Mouse (Mus musculus) hindlimb bud, embryonic 11.5 days (tissue): ENCODE data around the gene Krt33b.

ENCODE experiments used
- DNase-seq: peaks from one replicate; pipeline ENCODE4 v3.0.0-alpha.2; 2012; ENCODE audit warnings: low read depth, low spot score; ENCODE audit errors: extremely low spot score

Gene Krt33b

DNA sequence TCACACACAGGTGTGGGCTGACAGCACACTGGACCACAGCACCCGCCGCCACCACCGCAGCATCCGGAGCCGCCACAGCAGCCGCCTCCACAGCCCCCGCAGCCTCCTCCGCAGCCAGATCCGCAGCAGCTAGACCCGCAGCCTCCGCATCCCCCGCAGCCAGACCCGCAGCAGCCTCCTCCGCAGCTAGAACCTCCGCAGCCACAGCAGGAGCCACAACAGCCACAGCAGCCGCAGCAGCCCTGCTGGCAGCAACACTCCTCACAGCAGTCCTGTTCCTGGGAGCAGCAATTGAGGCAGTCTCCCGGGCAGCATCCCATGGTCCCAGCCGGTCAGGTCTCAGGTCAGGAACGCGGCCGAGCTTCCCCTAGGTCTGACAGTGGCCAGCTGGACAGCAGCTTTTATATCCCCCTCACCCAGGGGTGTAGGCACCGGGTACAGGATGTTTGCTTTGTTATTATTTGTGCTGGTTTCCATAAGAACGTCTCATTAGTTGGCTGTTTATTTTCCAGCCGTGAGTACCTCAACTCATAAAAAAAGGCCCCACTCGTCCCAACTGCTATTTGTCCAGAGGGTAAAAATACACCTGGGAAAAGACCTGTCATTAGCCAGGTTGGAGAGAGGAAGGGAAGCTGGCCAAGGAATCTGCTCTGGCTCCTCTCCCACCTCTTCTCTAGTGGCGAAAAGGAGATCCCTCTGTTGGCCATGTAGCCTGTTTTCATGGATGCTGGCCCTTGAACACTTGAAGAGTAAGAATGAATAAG is 35.9 kb downstream of the Krt33b start, which contains the start of gene Krtap17-1:
TSS of gene Krtap17-1 (minus strand) at position 375 of the 764 bp plus-strand sequence.
- DNase-seq, result no peak

DNA sequence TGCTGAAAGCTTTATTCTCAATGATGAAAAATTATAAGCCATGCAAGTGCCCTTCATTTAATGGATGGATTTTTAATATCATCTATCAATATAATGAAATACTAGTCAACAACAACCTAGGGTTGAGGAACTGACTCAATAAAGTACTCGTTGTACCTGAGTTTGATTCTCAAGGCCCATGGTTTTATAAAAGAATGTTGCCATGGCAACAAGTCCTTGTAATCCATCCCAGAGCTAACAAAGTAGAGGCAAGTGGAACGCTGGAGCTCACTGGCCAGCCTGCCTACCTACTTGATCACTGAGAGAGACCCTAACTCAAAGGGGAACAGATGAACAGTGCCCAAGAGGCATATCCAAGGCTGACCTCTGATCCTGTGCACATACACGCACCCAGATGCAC is 39.1 kb downstream of the Krt33b start:
- no peak for DNase-seq

DNA sequence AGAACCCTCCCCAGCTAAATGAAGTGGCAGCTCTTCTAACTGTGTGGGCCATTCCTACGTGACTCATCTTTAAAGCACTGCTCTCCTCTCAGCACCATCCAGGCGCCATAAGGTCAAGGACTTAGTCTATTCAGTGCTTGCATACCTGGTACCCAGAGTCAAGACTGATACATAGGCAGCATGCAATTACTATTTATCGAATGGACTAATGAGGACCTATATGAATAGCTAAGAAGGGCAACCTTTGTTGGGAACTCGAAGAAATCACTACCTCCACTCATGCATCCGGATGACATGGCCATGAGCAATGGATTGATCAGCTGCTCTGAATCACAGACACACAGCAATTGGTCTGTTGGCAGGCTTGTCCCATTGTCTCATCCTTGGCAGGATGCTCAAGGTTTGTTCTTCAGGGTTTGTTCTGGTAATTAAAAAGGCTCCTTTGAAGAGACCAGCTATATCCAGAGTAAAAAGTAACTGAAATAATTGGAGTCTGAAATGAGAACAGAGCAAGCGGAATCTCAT is 39.7 kb downstream of the Krt33b start:
- no peak for DNase-seq

DNA sequence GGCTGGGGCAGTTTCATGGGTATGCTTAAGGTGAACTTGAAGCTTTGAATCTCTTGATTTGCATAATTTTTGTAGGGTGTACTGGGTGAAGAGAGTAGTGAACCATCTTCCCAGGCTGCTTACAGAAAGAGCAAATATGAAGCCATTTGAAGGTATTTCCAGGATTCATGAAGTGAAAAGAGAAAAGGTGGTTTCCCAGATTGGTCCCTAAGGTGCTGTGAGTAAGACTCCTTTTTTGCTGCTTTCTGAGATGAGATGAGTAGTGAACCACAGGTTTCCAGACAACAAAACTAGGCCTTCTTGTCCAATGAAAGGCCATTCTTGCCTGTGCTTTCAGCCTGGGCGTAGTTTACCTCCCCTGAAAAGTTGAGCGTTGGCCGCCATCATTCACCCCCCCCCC is 41.1 kb downstream of the Krt33b start:
- DNase-seq, result no peak

DNA sequence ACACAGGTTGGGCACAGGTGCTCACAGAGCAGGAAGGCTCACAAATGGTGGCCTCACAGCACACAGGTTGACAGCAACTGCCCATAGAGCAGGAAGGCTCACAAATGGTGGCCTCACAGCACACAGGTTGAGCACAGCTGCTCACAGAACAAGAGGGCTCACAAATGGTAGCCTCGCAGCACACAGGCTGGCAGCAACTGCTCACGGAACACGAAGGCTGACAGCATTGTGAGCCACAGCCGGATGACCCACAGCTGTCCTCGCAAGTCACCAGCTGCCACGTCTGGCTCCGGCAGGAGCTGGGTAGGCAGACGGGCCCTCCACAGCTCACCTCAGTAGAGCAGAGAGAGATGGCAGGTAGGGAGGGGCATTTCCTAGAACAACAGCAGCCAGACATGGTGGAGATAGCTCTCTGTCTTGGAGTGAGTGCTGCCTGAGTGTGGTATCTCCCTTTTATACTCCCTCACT is 43.5 kb downstream of the Krt33b start, which contains the start of gene Krtap16-1:
TSS of gene Krtap16-1 (minus strand) at position 418 of the 468 bp plus-strand sequence.
- no peak for DNase-seq

DNA sequence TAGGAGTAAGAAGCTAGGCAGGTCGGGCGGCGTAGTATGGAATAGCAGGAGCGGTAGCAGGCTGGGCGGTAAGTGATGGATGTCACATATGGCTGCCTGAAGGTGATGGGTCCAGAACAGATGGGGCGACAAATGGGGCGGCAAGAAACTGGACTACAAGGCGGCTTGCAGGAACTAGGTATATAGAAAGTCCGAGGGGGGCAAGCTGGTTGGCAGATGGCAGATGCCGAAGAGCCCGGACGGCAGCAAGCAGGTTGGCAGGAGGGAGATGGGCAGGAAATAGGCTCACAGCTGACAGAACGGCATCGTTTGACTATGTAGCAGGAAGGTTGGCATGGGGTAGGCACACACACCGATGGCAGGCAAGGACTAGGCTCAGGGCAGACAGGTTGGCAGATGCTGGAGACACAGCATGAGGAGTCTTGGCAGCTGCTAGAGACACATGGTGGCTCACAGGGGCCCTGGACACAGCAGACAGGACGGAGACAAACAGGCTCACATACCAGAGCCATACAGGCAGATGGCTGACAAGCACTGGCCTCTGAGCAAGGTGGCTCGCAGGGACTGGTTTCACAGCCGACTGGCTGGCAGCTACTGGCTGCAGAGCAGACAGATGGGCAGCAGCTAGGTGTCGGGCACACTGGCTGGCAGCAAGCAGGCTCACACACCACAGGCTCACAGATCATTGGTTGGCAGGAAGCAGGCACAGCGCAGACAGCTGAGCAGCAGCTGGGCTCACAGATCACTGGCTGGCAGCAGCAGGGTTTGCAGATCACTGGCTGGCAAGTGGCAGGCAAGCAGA is 44.2 kb downstream of the Krt33b start:
- DNase-seq, result no peak

DNA sequence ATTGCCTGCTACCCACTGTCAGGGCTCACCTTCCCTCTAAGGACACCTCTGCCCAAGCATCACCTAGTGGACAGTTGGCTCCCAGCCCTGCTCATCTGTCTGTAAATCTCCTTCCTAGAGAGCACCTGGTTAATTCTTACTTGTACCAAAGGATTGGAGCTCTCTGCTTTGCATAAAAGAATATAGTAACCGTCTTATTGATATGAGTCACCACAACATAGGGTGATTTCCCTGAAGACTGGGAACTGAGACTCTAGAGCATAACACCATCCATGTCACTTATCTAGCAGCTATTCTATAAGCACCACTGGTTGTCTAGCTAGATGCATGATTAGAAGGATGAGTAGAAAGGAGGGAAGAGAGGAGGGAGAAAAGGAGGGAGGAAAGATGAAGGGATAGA is 46.2 kb downstream of the Krt33b start:
- DNase-seq, result no peak

DNA sequence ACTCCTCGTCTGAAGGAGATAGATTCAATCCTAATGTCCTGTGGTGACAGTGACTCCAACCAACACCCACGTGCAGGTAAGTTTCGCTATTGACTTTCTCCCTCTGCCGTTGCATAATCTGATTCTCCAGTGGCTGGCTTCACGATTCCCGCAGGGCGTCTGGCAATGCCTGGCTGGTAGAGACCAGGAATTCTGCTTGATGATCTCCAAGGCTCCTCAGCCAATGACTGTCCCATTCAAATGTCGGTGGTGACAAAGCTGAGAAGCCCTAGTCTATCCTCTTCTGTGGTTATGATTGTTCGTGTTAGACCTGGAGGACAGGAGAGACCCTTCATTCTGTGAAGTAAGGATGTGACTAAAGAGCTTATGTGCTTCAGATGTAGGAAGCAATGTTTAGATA is 46.9 kb downstream of the Krt33b start:
- no peak for DNase-seq

DNA sequence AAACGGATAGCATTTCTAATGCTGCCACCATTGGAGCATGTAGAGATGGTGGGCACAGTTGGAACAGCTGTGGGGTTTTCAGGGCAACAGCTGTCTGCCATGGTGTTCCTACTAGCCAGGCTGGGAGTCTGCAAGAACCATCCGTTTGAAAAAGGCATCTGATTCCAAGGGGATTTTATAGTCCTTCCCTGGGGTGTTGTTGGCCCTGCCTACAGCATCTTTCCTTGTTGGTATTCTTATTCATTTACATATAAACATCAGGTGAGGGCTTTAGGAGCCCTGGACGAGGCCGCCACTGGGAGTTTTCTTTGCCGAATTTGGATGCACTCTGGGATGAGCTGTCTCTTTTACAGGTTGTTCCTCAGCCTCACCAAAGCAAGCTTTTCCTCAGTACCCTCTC is 50.7 kb downstream of the Krt33b start, which contains the start of gene Krtap29-1:
TSS of gene Krtap29-1 (minus strand) at position 101 of the 400 bp plus-strand sequence.
- no peak for DNase-seq
